Mouse (Mus musculus) forebrain, embryonic 14.5 days (tissue): ENCODE data around the gene Gadl1. TPM values are rescaled to one million over a fixed set of nuclear protein-coding genes. Genes with fewer than 3 reads are reported as not detected.
"Not testable (repeated sequence)": the region's sequence is repeated elsewhere in the genome, so short reads cannot be mapped to it uniquely, and the experiment has no call there.

Experiments
- ATAC-seq: fragments of 200-750 bp; cut with Nextera tagmentation; 2 replicates; pipeline ENCODE4 v1.8.0; 2017; ENCODE audit warnings: mild to moderate bottlenecking, moderate library complexity
- DNase-seq: peaks from one replicate; pipeline ENCODE4 v3.0.0-alpha.2; 2015; ENCODE audit warnings: low spot score
- H3K27ac ChIP-seq: fragments of 300-500 bp; sonication (generic); 2 replicates; pipeline ENCODE4 v1.5.1; 2014; ENCODE audit warnings: low read depth, mild to moderate bottlenecking, control low read depth, low read length, moderate library complexity
- H3K27me3 ChIP-seq: fragments of 300-500 bp; sonication (generic); replicated peaks from 2 replicates; pipeline ENCODE4 v1.6.1; 2014; ENCODE audit warnings: low read length, control low read depth, mixed read lengths; ENCODE audit not compliant: control insufficient read depth, insufficient read depth
- H3K36me3 ChIP-seq: fragments of 300-500 bp; sonication (generic); 2 replicates; pipeline ENCODE4 v1.6.1; 2014; ENCODE audit warnings: low read length, control low read depth; ENCODE audit not compliant: control insufficient read depth, insufficient read depth
- H3K4me1 ChIP-seq: fragments of 300-500 bp; sonication (generic); 2 replicates; pipeline ENCODE4 v1.6.1; 2014; ENCODE audit warnings: antibody characterized with exemption, low read length, control low read depth; ENCODE audit not compliant: control insufficient read depth, insufficient read depth
- H3K4me2 ChIP-seq: fragments of 300-500 bp; sonication (generic); 2 replicates; pipeline ENCODE4 v1.6.1; 2014; ENCODE audit warnings: mild to moderate bottlenecking, control low read depth, low read length
- H3K4me3 ChIP-seq: fragments of 300-500 bp; sonication (generic); 2 replicates; pipeline ENCODE4 v1.5.1; 2014; ENCODE audit warnings: low read depth, low read length, control low read depth
- H3K9ac ChIP-seq: fragments of 300-500 bp; sonication (generic); 2 replicates; pipeline ENCODE4 v1.6.1; 2014; ENCODE audit warnings: mild to moderate bottlenecking, low read length, control low read depth, moderate library complexity
- H3K9me3 ChIP-seq: fragments of 300-500 bp; sonication (generic); replicated peaks from 2 replicates; pipeline ENCODE4 v1.6.1; 2016; ENCODE audit warnings: low read length, control low read depth, mixed read lengths; ENCODE audit not compliant: control insufficient read depth
- WGBS: fragments of 180-500 bp; shearing (Covaris S2); extraction: QIAGEN DNeasy Blood & Tissue Kit; methylation state at CpG from one replicate; pipeline ENCODE4 v1.1.7; 2014; 5-methylcytosine and 5-hydroxymethylcytosine counted together
- polyA plus RNA-seq: library from polyadenylated mRNA; unstranded; fragments of >200 nt; fragmentation: Nextera tagmentation; extraction: Ambion mirVana; gene quantifications from 2 replicates; pipeline ENCODE4 v1.2.1, GENCODE M21; 2014

Gadl1 gene
- polyA plus RNA-seq, 1 experiment from 2014 or later: 0.37 TPM

GRCm38 (mm10) chr9:116049985-116050384 is 140.7 kb downstream of the Gadl1 start:
- no peak for DNase-seq
- Histone ChIP-seq H3K9ac (no peak overlapping the region), H3K27me3 (no peaks in the 10 kb centered on the region), H3K4me2 (no peak overlapping the region), H3K4me3 (no peak overlapping the region), H3K36me3 (no peaks in the 10 kb centered on the region), H3K9me3 (no peaks in the 10 kb centered on the region), H3K27ac (no peak overlapping the region), H3K4me1 (no peaks in the 10 kb centered on the region)
- WGBS: 78% methylated on average over 1 of the region's 1 CpGs
- no peak for ATAC-seq

GRCm38 (mm10) chr9:116053976-116054375 is 144.7 kb downstream of the Gadl1 start:
- no peak for ATAC-seq
- 91% methylated on average over 8 of the region's 8 CpGs for WGBS
- Histone ChIP-seq H3K27ac (no peak overlapping the region), H3K4me3 (no peak overlapping the region), H3K36me3 (no peaks in the 10 kb centered on the region), H3K9ac (no peak overlapping the region), H3K4me1 (no peaks in the 10 kb centered on the region), H3K9me3 (no peaks in the 10 kb centered on the region), H3K4me2 (no peak overlapping the region), H3K27me3 (no peaks in the 10 kb centered on the region)
- DNase-seq: no peak

- no peak overlapping the region for H3K4me2 ChIP-seq
- DNase-seq: no peak
- H3K27ac ChIP-seq: no peak overlapping the region
- H3K9ac ChIP-seq: no peak overlapping the region
- H3K4me3 ChIP-seq: no peak overlapping the region
- no peaks in the 10 kb centered on the region for H3K36me3 ChIP-seq
- H3K9me3 ChIP-seq: no peaks in the 10 kb centered on the region
- H3K27me3 ChIP-seq: no peaks in the 10 kb centered on the region
- 94% methylated on average over 4 of the region's 4 CpGs for WGBS
- no peak for ATAC-seq
- no peaks in the 10 kb centered on the region for H3K4me1 ChIP-seq
These were observed 149.2 kb downstream of the Gadl1 start for GRCm38 (mm10) chr9:116058475-116058874.

- Histone ChIP-seq H3K36me3 (no peaks in the 10 kb centered on the region), H3K4me1 (no peaks in the 10 kb centered on the region), H3K27ac (no peak overlapping the region), H3K4me3 (no peak overlapping the region), H3K4me2 (no peak overlapping the region), H3K9ac (no peak overlapping the region), H3K27me3 (no peaks in the 10 kb centered on the region), H3K9me3 (no peaks in the 10 kb centered on the region)
- ATAC-seq (no peak), DNase-seq (peak; percentile 30)
- WGBS: 54% methylated on average over 4 of the region's 4 CpGs
These were observed 149.9 kb downstream of the Gadl1 start for GRCm38 (mm10) chr9:116059156-116059555.

GRCm38 (mm10) chr9:116060691-116061090 is 151.4 kb downstream of the Gadl1 start:
- H3K9ac ChIP-seq: no peak overlapping the region
- no peaks in the 10 kb centered on the region for H3K4me1 ChIP-seq
- H3K4me3 ChIP-seq: no peak overlapping the region
- ATAC-seq (no peak; the same call in 1 of the 2 replicates), DNase-seq (peak; percentile 40)
- no peaks in the 10 kb centered on the region for H3K36me3 ChIP-seq
- no peak overlapping the region for H3K4me2 ChIP-seq
- 15% methylated on average over 4 of the region's 4 CpGs for WGBS
- no peaks in the 10 kb centered on the region for H3K9me3 ChIP-seq
- H3K27ac ChIP-seq: no peak overlapping the region
- no peaks in the 10 kb centered on the region for H3K27me3 ChIP-seq

GRCm38 (mm10) chr9:116064774-116065173 is 155.5 kb downstream of the Gadl1 start:
- DNase-seq: no peak
- no peak overlapping the region for H3K27ac ChIP-seq
- no peaks in the 10 kb centered on the region for H3K27me3 ChIP-seq
- no peak for ATAC-seq
- H3K9me3 ChIP-seq: no peaks in the 10 kb centered on the region
- H3K4me2 ChIP-seq: no peak overlapping the region
- H3K36me3 ChIP-seq: no peaks in the 10 kb centered on the region
- H3K9ac ChIP-seq: no peak overlapping the region
- 93% methylated on average over 17 of the region's 17 CpGs for WGBS
- no peaks in the 10 kb centered on the region for H3K4me1 ChIP-seq
- no peak overlapping the region for H3K4me3 ChIP-seq

- H3K4me3 ChIP-seq, H3K4me2 ChIP-seq, H3K4me1 ChIP-seq, H3K36me3 ChIP-seq, DNase-seq, ATAC-seq, H3K9me3 ChIP-seq, H3K27me3 ChIP-seq, H3K9ac ChIP-seq, H3K27ac ChIP-seq: not testable (repeated sequence)
- WGBS: 94% methylated on average over 1 of the region's 1 CpGs
These were observed 162.3 kb downstream of the Gadl1 start for GRCm38 (mm10) chr9:116071561-116071960.

GRCm38 (mm10) chr9:116076163-116076562 is 166.9 kb downstream of the Gadl1 start:
- H3K27me3 ChIP-seq: no peaks in the 10 kb centered on the region
- WGBS: 85% methylated on average over 4 of the region's 4 CpGs
- H3K27ac ChIP-seq: no peak overlapping the region
- H3K9me3 ChIP-seq: no peaks in the 10 kb centered on the region
- no peak overlapping the region for H3K4me2 ChIP-seq
- no peaks in the 10 kb centered on the region for H3K36me3 ChIP-seq
- no peak overlapping the region for H3K4me3 ChIP-seq
- ATAC-seq (no peak), DNase-seq (no peak)
- no peak overlapping the region for H3K9ac ChIP-seq
- no peaks in the 10 kb centered on the region for H3K4me1 ChIP-seq

- H3K4me3 ChIP-seq: no peak overlapping the region
- peak; percentile 43 for DNase-seq
- no peaks in the 10 kb centered on the region for H3K4me1 ChIP-seq
- no peaks in the 10 kb centered on the region for H3K9me3 ChIP-seq
- ATAC-seq: no peak
- 67% methylated on average over 2 of the region's 2 CpGs for WGBS
- no peak overlapping the region for H3K4me2 ChIP-seq
- no peak overlapping the region for H3K9ac ChIP-seq
- no peak overlapping the region for H3K27ac ChIP-seq
- no peaks in the 10 kb centered on the region for H3K36me3 ChIP-seq
- no peaks in the 10 kb centered on the region for H3K27me3 ChIP-seq
These were observed 167.7 kb downstream of the Gadl1 start for GRCm38 (mm10) chr9:116076946-116077345.
